Mouse (Mus musculus) C2C12 (cell line): ENCODE measurements around the gene Pbx1. TPM values are rescaled to one million over a fixed set of nuclear protein-coding genes. Genes with fewer than 3 reads are reported as not detected.

Experiments used
- H3K27me3 ChIP-seq: one replicate; pipeline ENCODE4 v1.6.1; 2011; ENCODE audit not compliant: control insufficient read depth, insufficient read depth, insufficient read length
- H3K36me3 ChIP-seq: one replicate; pipeline ENCODE4 v1.6.1; 2011; ENCODE audit not compliant: control insufficient read depth, insufficient read depth
- H3K4me3 ChIP-seq: one replicate; pipeline ENCODE4 v1.5.1; 2011; ENCODE audit warnings: mild to moderate bottlenecking, control low read depth; ENCODE audit not compliant: poor library complexity, insufficient read depth, severe bottlenecking
- H3K79me2 ChIP-seq: one replicate; pipeline ENCODE4 v1.6.1; 2011; ENCODE audit not compliant: control insufficient read depth, insufficient read depth
- H3K79me3 ChIP-seq: one replicate; pipeline ENCODE4 v1.6.1; 2011; ENCODE audit warnings: low read depth, control low read depth
- H3ac ChIP-seq: one replicate; pipeline ENCODE3; 2011; ENCODE audit warnings: low read depth; ENCODE audit not compliant: control insufficient read depth, insufficient read length
- CEBPB ChIP-seq: IDR thresholded peaks from one replicate; pipeline ENCODE4 v1.6.1; 2011; ENCODE audit warnings: low read depth, mild to moderate bottlenecking, control low read depth, moderate library complexity
- CTCF ChIP-seq: IDR thresholded peaks from one replicate; pipeline ENCODE4 v1.5.1; 2011; ENCODE audit not compliant: control insufficient read depth, insufficient read depth, insufficient read length
- FOSL1 ChIP-seq: IDR thresholded peaks from one replicate; pipeline ENCODE4 v1.8.0; 2011; ENCODE audit warnings: mild to moderate bottlenecking, low read length; ENCODE audit not compliant: poor library complexity, insufficient read depth, severe bottlenecking
- MAX ChIP-seq: IDR thresholded peaks from one replicate; pipeline ENCODE4 v1.6.1; 2011; ENCODE audit warnings: mild to moderate bottlenecking, control low read depth
- MYOD1 ChIP-seq: IDR thresholded peaks from one replicate; pipeline ENCODE4 v1.6.1; 2011; ENCODE audit warnings: low read depth; ENCODE audit not compliant: control insufficient read depth, insufficient read length
- MYOG ChIP-seq: IDR thresholded peaks from one replicate; pipeline ENCODE4 v1.6.1; 2011; ENCODE audit not compliant: control insufficient read depth, insufficient read length; ENCODE audit errors: extremely low read depth
- USF1 ChIP-seq: IDR thresholded peaks from one replicate; pipeline ENCODE4 v1.6.1; 2011; ENCODE audit warnings: low read depth, mild to moderate bottlenecking, control low read depth, moderate library complexity
- polyA plus RNA-seq: library from polyadenylated mRNA; unstranded; fragments of >200 nt; fragmentation: generic; extraction: Trizol; gene quantifications from one replicate; pipeline ENCODE4 v1.2.1, GENCODE M21; 2012; ENCODE audit warnings: missing spikeins

Gene Pbx1
- polyA plus RNA-seq, 1 experiment = 29.4 TPM

DNA sequence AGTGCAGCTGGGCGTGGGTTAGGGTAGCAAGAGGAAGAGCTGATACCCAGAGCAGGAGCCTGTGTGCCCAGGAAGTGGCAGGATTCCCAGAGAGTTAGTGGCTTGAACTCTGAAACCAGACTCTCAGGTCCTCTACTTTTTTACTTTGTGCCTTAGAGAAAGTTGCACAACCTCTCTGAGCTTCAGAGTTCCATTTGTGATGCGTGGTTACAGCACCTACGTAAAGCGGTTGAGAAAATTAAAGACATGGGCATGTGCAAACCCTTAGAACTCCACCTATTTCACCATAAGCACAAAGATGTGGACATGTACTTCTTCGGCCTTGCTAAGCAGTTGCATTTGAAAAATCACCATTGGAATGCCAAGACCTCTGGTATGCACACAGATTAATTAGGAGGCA lies 294.2 kb downstream of the Pbx1 start:
- no peaks in the 10 kb centered on the region for H3K79me3 ChIP-seq
- H3K27me3 ChIP-seq = no peaks in the 10 kb centered on the region
- H3K4me3 ChIP-seq = no peak overlapping the region
- no peaks in the 10 kb centered on the region for H3K36me3 ChIP-seq
- no peak overlapping the region for H3ac ChIP-seq
- no peaks in the 10 kb centered on the region for H3K79me2 ChIP-seq
- TF ChIP-seq MYOD1 (no peak), CEBPB (no peak), USF1 (no peak), MAX (no peak), CTCF (no peak), MYOG (no peak), FOSL1 (no peak)

DNA sequence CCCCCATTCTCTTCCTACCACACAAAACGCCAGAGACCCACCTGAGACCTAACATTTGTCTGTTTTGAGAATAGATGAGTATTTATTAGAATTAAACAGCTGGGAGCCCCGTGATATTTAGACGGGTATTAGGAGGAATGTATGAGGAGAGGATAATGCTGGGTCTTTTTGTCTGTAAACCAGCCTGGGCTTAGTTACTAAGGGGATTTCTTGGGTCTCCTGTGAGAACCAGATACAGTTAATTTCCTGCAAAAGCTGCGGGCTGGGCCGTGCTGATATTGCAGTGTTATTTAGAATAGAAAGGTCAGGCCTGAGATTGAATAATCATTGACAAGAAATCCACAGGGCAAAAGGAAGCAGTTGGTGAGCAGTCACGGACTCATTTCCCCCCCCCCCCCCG lies 296.5 kb downstream of the Pbx1 start:
- no peak overlapping the region for H3ac ChIP-seq
- TF ChIP-seq CEBPB = no peak
- no peak for TF ChIP-seq MAX
- TF ChIP-seq CTCF = no peak
- no peak for TF ChIP-seq MYOD1
- TF ChIP-seq MYOG = no peak
- TF ChIP-seq USF1 = no peak
- TF ChIP-seq FOSL1 = no peak
- H3K4me3 ChIP-seq = no peak overlapping the region
- H3K27me3 ChIP-seq = no peaks in the 10 kb centered on the region
- H3K79me3 ChIP-seq = no peaks in the 10 kb centered on the region
- no peaks in the 10 kb centered on the region for H3K79me2 ChIP-seq
- H3K36me3 ChIP-seq = no peaks in the 10 kb centered on the region

GRCm38 (mm10) chr1:168133696-168134095 lies 298.4 kb downstream of the Pbx1 start:
- no peak for TF ChIP-seq USF1
- TF ChIP-seq MYOD1 = no peak
- no peak for TF ChIP-seq CEBPB
- TF ChIP-seq FOSL1 = no peak
- no peaks in the 10 kb centered on the region for H3K79me3 ChIP-seq
- no peak overlapping the region for H3ac ChIP-seq
- no peak overlapping the region for H3K4me3 ChIP-seq
- H3K36me3 ChIP-seq = no peaks in the 10 kb centered on the region
- no peaks in the 10 kb centered on the region for H3K27me3 ChIP-seq
- H3K79me2 ChIP-seq = no peaks in the 10 kb centered on the region

DNA sequence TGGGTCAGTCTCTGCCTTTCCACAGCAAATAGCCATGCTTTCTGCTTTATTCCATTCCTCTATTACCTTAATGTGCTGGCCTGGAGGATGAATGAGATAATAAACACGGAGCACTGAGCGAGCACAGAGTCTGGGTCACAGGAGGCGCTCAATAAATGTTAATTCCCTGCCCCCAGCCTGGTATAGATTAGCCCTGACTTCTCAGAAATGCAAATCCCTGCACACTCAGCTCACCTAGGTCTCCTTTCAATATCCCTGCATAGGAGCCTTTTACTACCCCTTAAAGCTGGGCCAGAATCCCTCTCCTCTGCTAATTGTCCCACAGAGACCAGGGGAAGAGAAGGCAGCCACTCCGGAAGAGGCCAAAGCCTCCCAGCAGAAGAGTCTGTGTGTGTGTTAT lies 304.1 kb downstream of the Pbx1 start:
- no peak overlapping the region for H3ac ChIP-seq
- no peaks in the 10 kb centered on the region for H3K79me2 ChIP-seq
- no peaks in the 10 kb centered on the region for H3K27me3 ChIP-seq
- no peaks in the 10 kb centered on the region for H3K36me3 ChIP-seq
- no peaks in the 10 kb centered on the region for H3K79me3 ChIP-seq
- H3K4me3 ChIP-seq = no peak overlapping the region
- TF ChIP-seq CTCF = no peak
- no peak for TF ChIP-seq CEBPB
- TF ChIP-seq FOSL1 = no peak
- no peak for TF ChIP-seq MAX
- no peak for TF ChIP-seq MYOG
- no peak for TF ChIP-seq USF1
- TF ChIP-seq MYOD1 = no peak

DNA sequence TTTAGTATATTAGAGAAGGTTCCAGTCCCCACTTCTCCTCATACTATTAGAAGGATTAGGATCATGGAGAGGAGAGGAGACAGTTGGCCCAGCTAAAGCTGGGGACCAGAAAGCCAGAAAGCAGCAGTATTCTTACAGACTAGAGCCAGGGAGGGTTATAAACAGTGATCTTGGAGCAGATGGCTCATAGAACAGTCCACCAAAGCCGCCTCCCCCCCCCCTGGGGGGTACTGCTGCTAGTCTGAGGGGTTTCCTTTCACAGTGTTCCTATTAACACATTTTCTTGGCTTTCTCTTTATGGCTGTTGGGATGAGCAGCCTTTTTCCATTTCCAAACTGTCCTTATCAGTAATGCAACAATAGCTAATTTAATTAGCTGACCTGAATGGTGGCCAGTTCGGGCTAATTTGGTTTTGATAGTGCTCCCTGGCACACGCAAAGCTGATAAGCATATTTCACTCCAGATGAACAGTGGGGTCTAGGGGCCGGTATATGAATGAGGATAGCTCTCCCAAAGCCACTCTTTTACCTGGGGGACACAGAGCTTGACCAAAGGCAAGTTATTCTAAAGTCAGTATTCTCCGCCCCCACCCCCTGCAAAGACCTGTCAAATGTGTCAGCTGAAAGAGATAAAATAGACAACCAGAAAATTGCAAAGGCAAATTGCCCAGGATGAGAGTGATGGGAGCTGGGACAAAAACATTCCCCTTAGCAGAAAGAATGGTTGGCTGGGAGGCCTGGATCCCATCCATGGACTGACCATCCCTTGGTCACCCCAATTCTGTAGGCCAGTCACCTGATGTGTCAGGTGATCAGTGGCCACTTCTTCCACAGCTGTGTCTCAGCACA lies 307.2 kb downstream of the Pbx1 start:
- Histone ChIP-seq H3K36me3 (no peaks in the 10 kb centered on the region), H3ac (no peak overlapping the region), H3K27me3 (no peaks in the 10 kb centered on the region), H3K79me3 (no peaks in the 10 kb centered on the region), H3K4me3 (no peak overlapping the region), H3K79me2 (no peaks in the 10 kb centered on the region)
- TF ChIP-seq CTCF (no peak), FOSL1 (no peak), USF1 (no peak), MYOD1 (no peak), MYOG (no peak), CEBPB (no peak), MAX (no peak)

DNA sequence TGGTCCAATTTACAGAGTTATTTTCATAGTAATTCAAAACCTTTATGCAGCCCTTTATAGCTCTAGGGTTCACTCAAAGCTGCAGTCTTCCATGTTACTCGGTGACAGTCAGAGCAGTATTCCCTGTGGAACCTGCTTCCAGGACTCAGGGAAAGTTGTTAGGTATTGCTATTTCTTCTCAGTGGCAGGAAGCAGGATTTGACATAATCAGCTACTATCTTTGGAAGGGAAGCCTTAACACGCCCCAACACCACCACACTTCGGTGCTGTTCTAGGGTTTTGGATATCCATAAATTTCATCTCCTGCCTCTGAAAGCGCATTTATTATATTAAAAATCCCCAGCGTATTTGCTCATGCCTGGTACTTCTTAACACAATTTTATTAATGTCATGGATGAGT lies 314.0 kb downstream of the Pbx1 start:
- Histone ChIP-seq H3K79me3 (no peaks in the 10 kb centered on the region), H3K4me3 (no peak overlapping the region), H3K36me3 (no peaks in the 10 kb centered on the region), H3K79me2 (no peaks in the 10 kb centered on the region), H3K27me3 (no peaks in the 10 kb centered on the region), H3ac (no peak overlapping the region)
- TF ChIP-seq MYOD1 (no peak), USF1 (no peak), MAX (no peak), FOSL1 (no peak), MYOG (no peak), CEBPB (no peak), CTCF (no peak)
